Mouse (Mus musculus) ES-Bruce4 (cell line): ENCODE measurements around the gene Atg7.

Experiments used
- CTCF ChIP-seq: IDR thresholded peaks from one replicate; pipeline ENCODE4 v1.8.1; 2011; ENCODE audit warnings: low read depth, low read length
- EP300 ChIP-seq: IDR thresholded peaks from 2 replicates; pipeline ENCODE4 v1.6.1; 2011; ENCODE audit warnings: low read depth, low read length; ENCODE audit not compliant: insufficient read depth
- POLR2A ChIP-seq: IDR thresholded peaks from one replicate; pipeline ENCODE4 v1.8.1; 2011; ENCODE audit warnings: low read length; ENCODE audit not compliant: insufficient read depth

- TF ChIP-seq POLR2A (no peak), CTCF (no peak), EP300 (no peak)
Measured at GRCm38 (mm10) chr6:114805927-114806326, 163.0 kb downstream of the Atg7 start.
